Mouse (Mus musculus) cortical plate, adult 2 months (tissue): Measurements from ENCODE around the gene Rundc3b. TPM values are rescaled to one million over a fixed set of nuclear protein-coding genes. Genes with fewer than 3 reads are reported as not detected.
A peak's percentile ranks its signal among the peaks of the same experiment; 100 is the strongest.

ENCODE experiments used
- H3K27ac ChIP-seq: fragments of 200-500 bp; 2 replicates; pipeline ENCODE4 v1.5.1; 2012; ENCODE audit warnings: low read length, control low read depth, inconsistent platforms; ENCODE audit not compliant: insufficient read depth
- H3K4me1 ChIP-seq: fragments of 200-500 bp; 2 replicates; pipeline ENCODE4 v1.6.1; 2011; ENCODE audit warnings: low read length; ENCODE audit not compliant: control insufficient read depth, insufficient read depth
- H3K4me3 ChIP-seq: fragments of 200-500 bp; 2 replicates; pipeline ENCODE4 v1.5.1; 2011; ENCODE audit warnings: mild to moderate bottlenecking, low read length, control low read depth; ENCODE audit not compliant: insufficient read depth
- CTCF ChIP-seq: fragments of 200-500 bp; IDR thresholded peaks from 2 replicates; pipeline ENCODE4 v1.5.1; 2011; ENCODE audit warnings: mild to moderate bottlenecking, control low read depth, low read length; ENCODE audit not compliant: insufficient read depth; ENCODE audit errors: extremely low read depth
- POLR2A ChIP-seq: fragments of 200-500 bp; IDR thresholded peaks from 2 replicates; pipeline ENCODE4 v1.6.1; 2011; ENCODE audit warnings: mild to moderate bottlenecking, low read length, control low read depth; ENCODE audit not compliant: insufficient read depth; ENCODE audit errors: extremely low read depth
- polyA plus RNA-seq: library from polyadenylated mRNA; depleted of rRNA; stranded (reverse); fragments of >200 nt; gene quantifications from 2 replicates; pipeline ENCODE4 v1.2.3, GENCODE M21; 2012; rRNA removed

The Rundc3b gene
- 19.8 and 22.3 TPM in 2 replicates for polyA plus RNA-seq

- no peaks in the 10 kb centered on the region; the same call in 1 of the 2 replicates for H3K4me1 ChIP-seq
- peak within 1 kb of the TSS; percentile 80 for H3K27ac ChIP-seq
- TF ChIP-seq CTCF = no peak
- TF ChIP-seq POLR2A = peak; percentile 65; the same call in 1 of the 2 replicates
- peak within 1 kb of the TSS; percentile 69 for H3K4me3 ChIP-seq
Measured at GRCm38 (mm10) chr5:8622596-8623231, at the start of gene Rundc3b. Gene Rundc3b, minus strand, starts transcription at chr5:8622952.

GRCm38 (mm10) chr5:8669606-8670005 is 46.9 kb upstream of the Rundc3b start:
- Histone ChIP-seq H3K4me3 (no peak overlapping the region), H3K4me1 (no peaks in the 10 kb centered on the region), H3K27ac (no peak overlapping the region)
- no peak for TF ChIP-seq CTCF
- no peak for TF ChIP-seq POLR2A

- Histone ChIP-seq H3K4me3 (no peak overlapping the region), H3K27ac (no peak overlapping the region), H3K4me1 (no peaks in the 10 kb centered on the region)
- no peak for TF ChIP-seq POLR2A
- TF ChIP-seq CTCF = no peak
Measured at GRCm38 (mm10) chr5:8667758-8668474, 45.2 kb upstream of the Rundc3b start.

GRCm38 (mm10) chr5:8664678-8665077 is 41.9 kb upstream of the Rundc3b start:
- H3K4me1 ChIP-seq = no peaks in the 10 kb centered on the region
- TF ChIP-seq CTCF = no peak
- TF ChIP-seq POLR2A = no peak
- H3K27ac ChIP-seq = no peak overlapping the region
- no peak overlapping the region for H3K4me3 ChIP-seq

GRCm38 (mm10) chr5:8660738-8661151 is 38.0 kb upstream of the Rundc3b start:
- no peak for TF ChIP-seq POLR2A
- no peak for TF ChIP-seq CTCF
- no peaks in the 10 kb centered on the region for H3K4me1 ChIP-seq
- peak overlapping the region; percentile 36; the same call in 1 of the 2 replicates for H3K4me3 ChIP-seq
- no peak overlapping the region for H3K27ac ChIP-seq

DNA sequence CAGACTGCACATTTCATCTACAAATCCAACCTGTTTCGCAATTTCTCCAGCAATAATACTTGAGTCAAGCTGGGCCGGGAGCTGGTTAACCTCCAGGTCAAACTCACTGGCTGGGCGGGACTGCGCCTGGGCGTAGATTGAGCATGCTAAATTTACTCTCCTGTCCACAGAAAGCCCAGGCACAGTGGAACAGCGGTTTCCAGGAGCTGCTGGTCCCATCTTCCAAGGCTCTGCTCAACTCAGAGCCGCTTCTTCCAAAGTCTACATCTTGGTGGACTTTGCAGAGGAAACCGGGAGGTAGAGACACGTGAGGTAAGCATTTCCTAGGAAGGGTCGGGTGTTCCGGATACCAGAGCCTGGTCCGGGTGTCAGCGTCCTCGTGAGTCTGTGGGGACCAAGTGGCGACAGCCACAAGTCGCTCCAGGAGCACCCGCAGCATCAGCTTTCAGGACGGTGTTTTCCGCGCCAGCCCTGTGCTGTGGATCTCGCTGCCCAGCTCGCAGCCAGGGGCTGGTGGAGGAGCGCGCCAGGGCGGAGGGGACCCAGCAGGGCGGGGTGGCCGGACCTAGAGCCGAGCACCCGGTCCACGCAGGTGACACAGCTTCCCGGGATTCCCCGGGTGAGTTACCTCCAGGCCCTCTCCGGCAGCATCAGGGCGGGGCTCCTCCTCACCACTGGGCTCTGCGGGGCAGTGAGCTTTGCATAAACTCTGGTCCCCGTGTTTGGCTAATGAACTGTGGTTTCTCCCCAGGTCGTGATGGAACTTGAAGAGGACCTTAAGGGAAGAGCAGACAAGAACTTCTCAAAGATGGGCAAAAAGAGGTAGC is 37.4 kb upstream of the Rundc3b start, which contains the start of gene Abcb1a:
Gene Abcb1a, plus strand, starts transcription at position 167 of the 827 bp plus-strand sequence.
- Histone ChIP-seq H3K27ac (no peak within 1 kb of the TSS), H3K4me3 (peak within 1 kb of the TSS; percentile 36), H3K4me1 (no peaks in the 10 kb centered on the region)
- no peak for TF ChIP-seq CTCF
- no peak for TF ChIP-seq POLR2A

DNA sequence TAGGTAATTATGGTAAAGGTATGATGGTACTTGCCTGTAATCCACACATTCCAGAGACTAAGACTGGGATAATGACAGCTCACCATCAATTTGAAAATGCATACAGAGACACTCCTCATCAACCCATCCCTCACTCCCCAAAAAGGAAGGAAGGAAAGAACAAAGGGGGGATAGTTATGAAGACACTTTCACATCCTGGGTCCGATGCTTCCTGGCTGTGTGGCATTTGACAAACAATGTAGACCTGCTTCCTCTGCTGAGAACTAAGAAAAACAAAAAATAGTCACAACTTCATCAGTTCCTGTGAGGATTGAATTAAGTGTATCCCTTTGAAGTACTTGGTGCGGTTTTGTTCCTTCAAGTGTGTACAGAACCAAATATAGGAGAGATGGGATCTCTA is 29.3 kb upstream of the Rundc3b start:
- no peaks in the 10 kb centered on the region for H3K4me1 ChIP-seq
- H3K4me3 ChIP-seq = no peak overlapping the region
- no peak overlapping the region for H3K27ac ChIP-seq
- no peak for TF ChIP-seq CTCF
- TF ChIP-seq POLR2A = no peak

DNA sequence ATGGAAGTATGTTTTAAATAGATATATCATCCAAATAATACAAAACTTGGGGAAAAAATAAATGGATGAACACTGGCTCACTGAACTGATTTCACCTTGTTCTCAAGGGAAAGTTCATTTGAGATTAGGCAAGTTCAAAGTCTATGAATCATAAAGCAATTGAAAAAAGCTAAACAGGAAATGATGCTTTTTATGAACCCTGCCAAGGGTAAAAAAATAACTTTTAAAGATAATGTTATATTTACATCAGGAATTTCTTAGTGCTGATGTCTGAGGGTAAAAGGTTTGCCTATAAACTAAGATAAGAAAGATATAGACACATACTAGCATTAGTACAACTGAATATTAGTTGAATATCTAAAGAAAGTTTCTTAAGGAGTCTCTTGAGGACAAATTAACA is 26.0 kb upstream of the Rundc3b start:
- H3K27ac ChIP-seq = no peak overlapping the region
- TF ChIP-seq POLR2A (no peak), CTCF (no peak)
- no peaks in the 10 kb centered on the region for H3K4me1 ChIP-seq
- H3K4me3 ChIP-seq = no peak overlapping the region

GRCm38 (mm10) chr5:8648300-8648699 is 25.5 kb upstream of the Rundc3b start:
- no peak overlapping the region for H3K27ac ChIP-seq
- no peak for TF ChIP-seq POLR2A
- no peak for TF ChIP-seq CTCF
- no peak overlapping the region for H3K4me3 ChIP-seq
- H3K4me1 ChIP-seq = no peaks in the 10 kb centered on the region
